Mouse (Mus musculus): Measurements from ENCODE around the gene Rpn1. TPM values are rescaled to one million over a fixed set of nuclear protein-coding genes. Genes with fewer than 3 reads are reported as not detected.

Rpn1 gene
- 251 and 290 TPM in 2 replicates for polyA plus RNA-seq (2014; fragmentation: Nextera tagmentation; extraction: Ambion mirVana)

DNA sequence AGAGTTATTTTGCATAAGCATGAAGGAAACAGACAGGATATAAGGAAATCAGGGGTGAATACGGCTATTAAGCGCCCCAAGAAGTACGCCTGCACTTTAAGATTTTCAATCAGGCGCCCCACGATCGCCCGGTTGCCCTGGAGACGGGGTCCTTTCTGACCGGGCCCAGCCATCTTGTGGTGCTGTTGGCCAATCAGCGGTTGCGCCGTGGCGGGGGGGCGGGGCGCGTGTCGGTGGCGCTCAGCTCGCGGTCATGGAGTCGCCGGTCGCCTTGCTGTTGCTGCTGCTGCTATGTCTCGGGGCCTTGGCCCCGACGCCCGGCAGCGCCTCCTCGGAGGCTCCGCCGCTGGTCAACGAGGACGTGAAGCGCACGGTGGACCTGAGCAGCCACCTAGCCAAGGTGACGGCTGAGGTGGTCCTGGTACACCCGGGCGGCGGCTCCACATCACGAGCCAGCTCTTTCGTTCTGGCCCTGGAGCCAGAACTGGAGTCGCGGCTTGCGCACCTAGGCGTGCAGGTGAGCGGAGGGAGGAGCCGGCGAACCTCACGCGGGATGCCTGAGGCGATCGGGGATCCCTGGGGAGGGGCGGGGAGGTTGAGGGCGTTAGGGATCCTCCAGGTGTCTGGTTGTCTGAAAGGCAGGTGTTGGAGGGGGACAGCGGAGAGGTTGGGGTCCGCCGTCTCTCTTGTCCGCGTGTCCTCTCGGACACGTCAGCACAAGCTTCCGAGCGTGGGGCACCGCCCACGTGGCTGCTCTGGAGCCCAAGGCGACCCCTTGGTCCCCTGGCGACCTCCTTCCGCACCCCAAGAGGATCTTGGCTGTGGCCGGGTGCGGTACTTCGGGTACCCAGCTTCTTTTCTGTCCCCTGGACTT, at the start of gene Rpn1:
TSS of gene Rpn1 (plus strand) at position 205 of the 874 bp plus-strand sequence.
- H3K4me3 ChIP-seq (replicated peaks; ENCODE audit: low read depth, low read length), result peak within 1 kb of the TSS; percentile 100
- peak; percentile 97 for DNase-seq
- H3K4me2 ChIP-seq (ENCODE audit: low read length), result peak within 1 kb of the TSS; percentile 90
- peak within 1 kb of the TSS; percentile 96 for H3K9ac ChIP-seq (replicated peaks; ENCODE audit: low read length)
- peak within 1 kb of the TSS; percentile 80 for H3K27ac ChIP-seq (replicated peaks; ENCODE audit: low read depth, low read length)
- WGBS, result under 1% methylated on average over 71 of the region's 71 CpGs
- no peaks in the 10 kb centered on the region for H3K9me3 ChIP-seq (ENCODE audit: control insufficient read depth, low read length)
- peaks cover 6% of the 10 kb centered on the region; the same call in 1 of the 2 replicates for H3K36me3 ChIP-seq (ENCODE audit: control insufficient read depth, insufficient read depth, low read length)
- no peaks in the 10 kb centered on the region for H3K27me3 ChIP-seq (ENCODE audit: control insufficient read depth, insufficient read depth, low read length)
- H3K4me1 ChIP-seq (ENCODE audit: control insufficient read depth, insufficient read depth, low read length), result peaks cover 17% of the 10 kb centered on the region
- peak; percentile 98 for ATAC-seq (ENCODE audit: low FRiP score, low TSS enrichment)

DNA sequence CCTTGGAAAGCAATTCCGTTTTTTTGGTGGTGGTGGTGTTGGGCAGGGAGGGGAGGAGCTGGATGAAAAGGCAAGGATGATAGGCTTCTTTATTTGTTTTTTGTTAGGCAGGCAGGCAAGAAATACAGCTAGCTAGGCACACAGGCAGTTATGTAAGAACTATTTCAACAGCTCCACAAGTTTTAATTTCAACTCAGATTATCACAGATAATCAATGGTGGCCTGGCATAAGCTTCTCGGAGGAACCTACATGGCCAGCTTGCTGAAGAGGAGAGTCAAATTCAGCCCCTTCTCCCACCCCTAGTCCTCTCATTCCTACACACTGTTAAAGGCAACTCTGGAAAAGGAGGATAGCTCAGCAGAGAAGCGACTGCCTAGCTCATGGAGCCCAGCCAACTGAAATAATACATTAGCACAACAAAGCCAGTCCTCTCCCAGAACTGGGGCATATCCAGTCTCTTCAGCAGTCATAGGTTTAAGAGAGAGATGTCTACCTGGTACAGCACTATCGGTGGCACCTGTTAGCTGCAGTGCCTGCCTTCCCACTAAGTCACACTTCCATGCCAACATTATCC, 46.7 kb upstream of the Rpn1 start:
- peaks cover 5% of the 10 kb centered on the region for H3K4me1 ChIP-seq (ENCODE audit: control insufficient read depth, insufficient read depth, low read length)
- ATAC-seq (ENCODE audit: low FRiP score, low TSS enrichment) (no peak), DNase-seq (peak; percentile 23)
- WGBS, result 82% methylated on average over 4 of the region's 4 CpGs
- H3K9me3 ChIP-seq (ENCODE audit: control insufficient read depth, low read length), result no peaks in the 10 kb centered on the region
- H3K36me3 ChIP-seq (ENCODE audit: control insufficient read depth, insufficient read depth, low read length), result 0 out of 2 replicates have a peak, but pooled peaks cover 4% of the 10 kb centered on the region
- H3K9ac ChIP-seq (replicated peaks; ENCODE audit: low read length), result no peak overlapping the region
- H3K27ac ChIP-seq (replicated peaks; ENCODE audit: low read depth, low read length), result no peak overlapping the region
- H3K4me3 ChIP-seq (replicated peaks; ENCODE audit: low read depth, low read length), result no peak overlapping the region
- no peaks in the 10 kb centered on the region for H3K27me3 ChIP-seq (ENCODE audit: control insufficient read depth, insufficient read depth, low read length)
- H3K4me2 ChIP-seq (ENCODE audit: low read length), result no peak overlapping the region

DNA sequence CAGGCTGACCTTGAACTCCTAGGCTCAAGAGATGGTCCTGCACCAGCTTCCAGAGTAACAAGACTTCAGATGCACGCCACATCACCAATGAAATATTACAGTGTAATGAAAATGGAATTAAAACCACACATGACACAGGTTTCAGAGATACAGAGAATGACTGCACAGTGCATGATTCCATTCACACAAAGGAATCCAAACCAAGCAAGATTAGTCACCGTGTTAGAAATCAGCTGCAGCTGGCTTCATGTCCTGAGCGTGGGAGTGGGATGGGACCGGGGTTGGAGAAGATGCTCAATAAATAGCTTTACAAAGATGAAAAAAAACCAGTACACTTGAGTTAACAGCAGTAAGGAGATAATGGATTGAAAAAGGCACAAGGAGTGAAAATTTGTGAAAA, 44.9 kb upstream of the Rpn1 start:
- no peak overlapping the region for H3K4me3 ChIP-seq (replicated peaks; ENCODE audit: low read depth, low read length)
- no peak overlapping the region for H3K27ac ChIP-seq (replicated peaks; ENCODE audit: low read depth, low read length)
- H3K4me2 ChIP-seq (ENCODE audit: low read length), result no peak overlapping the region
- 95% methylated on average over 4 of the region's 4 CpGs for WGBS
- no peaks in the 10 kb centered on the region for H3K9me3 ChIP-seq (ENCODE audit: control insufficient read depth, low read length)
- no peak overlapping the region for H3K9ac ChIP-seq (replicated peaks; ENCODE audit: low read length)
- no peaks in the 10 kb centered on the region for H3K27me3 ChIP-seq (ENCODE audit: control insufficient read depth, insufficient read depth, low read length)
- ATAC-seq (ENCODE audit: low FRiP score, low TSS enrichment) (no peak), DNase-seq (no peak)
- 0 out of 2 replicates have a peak, but pooled peaks cover 4% of the 10 kb centered on the region for H3K36me3 ChIP-seq (ENCODE audit: control insufficient read depth, insufficient read depth, low read length)
- H3K4me1 ChIP-seq (ENCODE audit: control insufficient read depth, insufficient read depth, low read length), result peaks cover 20% of the 10 kb centered on the region

DNA sequence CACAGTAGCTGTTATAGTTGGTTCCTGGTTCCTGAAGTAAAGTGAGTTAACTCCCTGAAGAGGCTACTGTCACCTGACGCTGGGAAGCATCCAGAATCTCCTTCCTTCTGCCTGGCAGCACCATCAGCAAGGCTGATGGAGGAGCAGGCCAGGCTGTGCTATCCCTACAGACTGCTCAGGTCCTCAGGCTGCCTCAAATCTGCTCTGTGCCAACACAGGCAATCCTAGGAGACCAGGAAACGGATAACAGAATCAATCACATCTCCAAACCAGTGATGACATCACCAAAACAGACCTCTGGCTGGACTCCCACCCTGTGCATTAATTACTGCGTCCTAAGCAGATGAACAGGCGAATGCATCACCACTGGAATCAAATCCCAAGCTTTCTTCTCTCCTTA, 43.1 kb upstream of the Rpn1 start:
- H3K4me1 ChIP-seq (ENCODE audit: control insufficient read depth, insufficient read depth, low read length), result peaks cover 20% of the 10 kb centered on the region
- DNase-seq (no peak), ATAC-seq (ENCODE audit: low FRiP score, low TSS enrichment) (no peak)
- no peak overlapping the region for H3K27ac ChIP-seq (replicated peaks; ENCODE audit: low read depth, low read length)
- H3K9ac ChIP-seq (replicated peaks; ENCODE audit: low read length), result no peak overlapping the region
- H3K27me3 ChIP-seq (ENCODE audit: control insufficient read depth, insufficient read depth, low read length), result no peaks in the 10 kb centered on the region
- H3K4me2 ChIP-seq (ENCODE audit: low read length), result no peak overlapping the region
- no peak overlapping the region for H3K4me3 ChIP-seq (replicated peaks; ENCODE audit: low read depth, low read length)
- H3K36me3 ChIP-seq (ENCODE audit: control insufficient read depth, insufficient read depth, low read length), result 0 out of 2 replicates have a peak, but pooled peaks cover 4% of the 10 kb centered on the region
- WGBS, result 82% methylated on average over 4 of the region's 4 CpGs
- H3K9me3 ChIP-seq (ENCODE audit: control insufficient read depth, low read length), result no peaks in the 10 kb centered on the region

DNA sequence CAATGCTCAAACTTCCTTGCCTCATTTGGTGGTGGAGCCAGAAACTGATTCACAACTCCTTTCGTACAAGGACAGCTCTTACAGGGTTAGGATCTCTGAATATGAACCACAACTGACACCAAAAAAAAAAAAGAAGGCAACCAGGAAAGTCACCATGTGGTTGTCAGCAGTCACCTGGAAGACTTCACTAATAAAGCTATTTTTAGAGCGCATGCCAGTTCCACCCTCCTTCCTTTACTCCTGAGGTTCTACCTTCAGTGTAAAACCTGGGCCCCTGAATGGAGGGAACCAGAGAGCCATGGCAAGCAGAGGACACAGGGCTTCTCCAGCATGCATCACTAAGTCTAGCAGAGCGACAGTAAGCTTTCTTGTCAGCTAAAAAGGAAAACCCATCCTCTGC, 41.9 kb upstream of the Rpn1 start:
- Histone ChIP-seq H3K36me3 (ENCODE audit: control insufficient read depth, insufficient read depth, low read length) (0 out of 2 replicates have a peak, but pooled peaks cover 4% of the 10 kb centered on the region), H3K27ac (replicated peaks; ENCODE audit: low read depth, low read length) (no peak overlapping the region), H3K4me1 (ENCODE audit: control insufficient read depth, insufficient read depth, low read length) (peaks cover 20% of the 10 kb centered on the region), H3K4me2 (ENCODE audit: low read length) (no peak overlapping the region), H3K4me3 (replicated peaks; ENCODE audit: low read depth, low read length) (no peak overlapping the region), H3K27me3 (ENCODE audit: control insufficient read depth, insufficient read depth, low read length) (no peaks in the 10 kb centered on the region), H3K9me3 (ENCODE audit: control insufficient read depth, low read length) (no peaks in the 10 kb centered on the region), H3K9ac (replicated peaks; ENCODE audit: low read length) (no peak overlapping the region)
- no peak for DNase-seq
- no peak for ATAC-seq (ENCODE audit: low FRiP score, low TSS enrichment)
- WGBS, result 96% methylated on average over 3 of the region's 3 CpGs

DNA sequence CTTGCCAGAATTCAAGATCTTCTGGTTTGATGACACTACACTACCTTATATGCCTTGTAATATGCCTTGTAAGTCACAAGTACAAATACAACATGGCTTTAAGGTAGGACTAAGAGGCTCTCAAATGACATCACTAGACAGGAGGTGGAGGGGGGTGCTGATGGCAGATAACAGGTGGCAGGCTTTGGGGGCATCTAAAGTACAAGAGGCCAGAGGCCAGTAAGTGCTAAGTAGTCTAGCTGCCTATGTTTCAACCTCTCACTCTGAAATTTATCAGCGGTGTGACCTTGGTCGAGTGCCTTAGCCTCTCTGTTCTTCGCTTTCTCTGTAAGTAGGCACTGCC, 40.1 kb upstream of the Rpn1 start:
- H3K9ac ChIP-seq (replicated peaks; ENCODE audit: low read length), result peak overlapping the region; percentile 91
- DNase-seq (no peak), ATAC-seq (ENCODE audit: low FRiP score, low TSS enrichment) (no peak)
- peaks cover 20% of the 10 kb centered on the region for H3K4me1 ChIP-seq (ENCODE audit: control insufficient read depth, insufficient read depth, low read length)
- H3K27me3 ChIP-seq (ENCODE audit: control insufficient read depth, insufficient read depth, low read length), result no peaks in the 10 kb centered on the region
- peak overlapping the region; percentile 93 for H3K4me3 ChIP-seq (replicated peaks; ENCODE audit: low read depth, low read length)
- 4% methylated on average over 3 of the region's 3 CpGs for WGBS
- no peaks in the 10 kb centered on the region for H3K9me3 ChIP-seq (ENCODE audit: control insufficient read depth, low read length)
- H3K36me3 ChIP-seq (ENCODE audit: control insufficient read depth, insufficient read depth, low read length), result 0 out of 2 replicates have a peak, but pooled peaks cover 4% of the 10 kb centered on the region
- H3K4me2 ChIP-seq (ENCODE audit: low read length), result peak overlapping the region; percentile 95
- H3K27ac ChIP-seq (replicated peaks; ENCODE audit: low read depth, low read length), result no peak overlapping the region

DNA sequence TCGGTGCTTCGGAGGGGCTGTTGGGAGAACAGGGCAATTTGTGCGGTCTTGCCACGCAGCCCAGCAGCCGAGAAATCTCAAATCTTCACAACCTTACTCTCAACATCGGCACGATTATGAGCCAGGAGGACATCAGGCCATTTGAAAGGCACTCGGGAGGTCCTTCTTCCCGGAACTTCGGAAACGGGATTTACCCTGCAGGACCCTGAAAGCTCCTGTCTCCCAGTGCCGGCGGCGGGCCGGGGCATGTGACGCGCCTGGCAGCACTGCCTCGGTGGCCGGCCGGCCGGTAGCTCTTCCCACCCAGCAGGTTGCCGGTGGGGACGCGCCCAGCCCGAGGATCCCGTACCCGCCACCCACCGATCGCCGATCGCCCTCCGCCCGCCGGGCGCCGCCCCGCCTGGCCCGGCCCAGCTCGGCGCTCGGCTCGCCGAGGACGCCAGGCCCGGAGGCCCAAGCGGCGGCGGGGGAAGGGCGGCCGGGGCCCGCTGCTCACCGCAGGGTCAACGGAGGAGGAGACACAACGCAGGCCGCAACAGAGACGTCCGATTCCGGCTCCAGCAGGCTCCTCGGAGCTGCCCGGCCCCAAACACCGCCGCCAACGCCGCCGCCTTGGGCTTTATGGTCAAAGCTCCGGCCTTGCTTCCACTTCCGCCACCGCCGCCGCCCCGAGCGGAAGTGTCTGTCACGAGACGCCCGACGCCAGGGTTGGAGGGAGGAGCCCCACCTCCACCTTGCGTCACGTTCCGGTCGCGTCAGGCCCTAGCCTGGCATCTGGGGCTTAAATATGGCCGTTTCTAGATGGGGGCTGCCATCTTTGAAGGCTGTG, 39.5 kb upstream of the Rpn1 start, which contains the start of gene Rab7:
TSS of gene Rab7 (minus strand) at position 694 of the 829 bp plus-strand sequence.
- under 1% methylated on average over 77 of the region's 82 CpGs for WGBS
- H3K27ac ChIP-seq (replicated peaks; ENCODE audit: low read depth, low read length), result peak within 1 kb of the TSS; percentile 88
- H3K9me3 ChIP-seq (ENCODE audit: control insufficient read depth, low read length), result no peaks in the 10 kb centered on the region
- H3K9ac ChIP-seq (replicated peaks; ENCODE audit: low read length), result peak within 1 kb of the TSS; percentile 91
- H3K27me3 ChIP-seq (ENCODE audit: control insufficient read depth, insufficient read depth, low read length), result no peaks in the 10 kb centered on the region
- peak within 1 kb of the TSS; percentile 93 for H3K4me3 ChIP-seq (replicated peaks; ENCODE audit: low read depth, low read length)
- peak; percentile 99 for ATAC-seq (ENCODE audit: low FRiP score, low TSS enrichment)
- peak; percentile 98 for DNase-seq
- H3K4me1 ChIP-seq (ENCODE audit: control insufficient read depth, insufficient read depth, low read length), result peaks cover 20% of the 10 kb centered on the region
- H3K36me3 ChIP-seq (ENCODE audit: control insufficient read depth, insufficient read depth, low read length), result no peaks in the 10 kb centered on the region
- peak within 1 kb of the TSS; percentile 95 for H3K4me2 ChIP-seq (ENCODE audit: low read length)

DNA sequence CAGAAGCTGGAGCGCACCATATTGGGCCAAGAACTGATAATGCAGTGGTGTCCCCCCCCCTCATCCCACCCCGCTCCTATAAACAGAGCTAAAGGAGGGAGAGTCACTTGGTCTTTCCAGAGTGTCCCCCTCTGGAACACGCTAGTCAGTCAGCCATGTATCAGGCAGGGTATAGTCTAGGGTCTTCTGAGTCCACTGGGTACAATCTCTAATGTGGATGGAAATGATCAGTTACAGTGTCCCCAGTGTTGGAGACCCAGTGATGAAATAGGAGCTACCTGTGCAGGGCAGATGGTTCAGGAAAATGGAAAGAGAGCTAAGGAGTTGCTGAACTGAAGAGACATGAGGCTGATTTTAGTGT, 38.9 kb upstream of the Rpn1 start:
- H3K9ac ChIP-seq (replicated peaks; ENCODE audit: low read length), result no peak overlapping the region
- H3K36me3 ChIP-seq (ENCODE audit: control insufficient read depth, insufficient read depth, low read length), result no peaks in the 10 kb centered on the region
- H3K4me2 ChIP-seq (ENCODE audit: low read length), result peak overlapping the region; percentile 40
- WGBS, result 30% methylated on average over 3 of the region's 3 CpGs
- DNase-seq (no peak), ATAC-seq (ENCODE audit: low FRiP score, low TSS enrichment) (no peak)
- peaks cover 20% of the 10 kb centered on the region for H3K4me1 ChIP-seq (ENCODE audit: control insufficient read depth, insufficient read depth, low read length)
- H3K27me3 ChIP-seq (ENCODE audit: control insufficient read depth, insufficient read depth, low read length), result no peaks in the 10 kb centered on the region
- H3K4me3 ChIP-seq (replicated peaks; ENCODE audit: low read depth, low read length), result peak overlapping the region; percentile 93
- no peaks in the 10 kb centered on the region for H3K9me3 ChIP-seq (ENCODE audit: control insufficient read depth, low read length)
- peak overlapping the region; percentile 88 for H3K27ac ChIP-seq (replicated peaks; ENCODE audit: low read depth, low read length)
